Mouse (Mus musculus): ENCODE data around the gene Rnf34.

Rnf34 gene

DNA sequence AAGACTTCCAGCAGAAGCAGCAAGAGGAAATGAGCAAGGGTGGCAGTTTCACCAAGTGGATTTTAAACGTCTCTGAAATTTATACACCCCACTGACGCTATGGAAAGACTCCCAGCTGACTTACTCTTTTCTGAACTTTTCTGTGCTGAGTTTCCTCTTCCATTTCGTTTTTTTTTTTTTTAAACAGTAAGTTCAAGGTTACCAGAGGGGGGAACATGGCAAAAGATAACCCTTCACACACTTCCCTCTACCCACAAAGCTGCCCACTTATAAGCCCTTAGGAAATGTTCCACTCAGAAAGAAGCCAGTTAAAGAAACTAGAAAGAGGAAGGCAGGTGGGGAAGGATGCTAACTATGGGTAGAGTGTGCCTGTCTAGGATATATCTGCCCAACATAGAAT is 51.8 kb downstream of the Rnf34 start:
- DNase-seq = no peak

DNA sequence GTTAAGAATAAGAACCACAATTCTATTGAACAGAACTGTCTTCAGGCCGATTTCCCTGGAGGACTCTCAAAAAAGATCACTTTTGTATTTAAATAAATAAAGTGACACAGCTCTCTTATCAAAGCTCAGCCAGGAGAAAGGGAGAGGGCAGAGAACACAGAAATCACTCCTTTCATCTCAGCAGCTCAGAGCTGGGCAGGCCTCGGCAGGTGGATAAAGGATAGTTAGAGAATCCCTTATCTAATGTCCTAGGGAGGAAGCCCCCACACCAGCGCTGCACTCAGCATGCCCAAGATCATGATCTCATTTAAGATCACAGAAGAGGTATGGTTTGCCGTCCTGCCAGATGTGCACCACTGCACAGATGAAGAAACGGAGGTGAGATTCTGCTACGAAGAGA is 52.4 kb downstream of the Rnf34 start:
- DNase-seq = no peak

DNA sequence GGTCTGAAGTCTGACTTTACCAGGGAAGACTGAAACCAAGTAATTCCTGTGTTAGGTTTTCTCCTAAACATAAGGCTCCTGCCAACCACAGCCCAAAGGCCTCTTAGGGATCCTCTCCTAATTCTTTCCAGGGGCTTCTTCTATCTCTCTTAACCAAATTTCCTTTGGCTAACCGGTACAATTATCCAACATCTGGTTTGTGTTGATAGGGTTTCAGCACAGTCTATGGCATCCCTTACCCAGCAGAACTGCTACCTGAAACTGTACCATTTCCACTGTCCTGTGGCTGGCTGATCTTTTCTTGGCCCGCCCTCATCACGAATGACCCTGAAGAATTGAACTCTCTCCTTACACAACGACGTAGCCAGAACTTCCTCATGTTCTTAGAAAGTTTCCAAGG is 53.3 kb downstream of the Rnf34 start:
- no peak for DNase-seq

DNA sequence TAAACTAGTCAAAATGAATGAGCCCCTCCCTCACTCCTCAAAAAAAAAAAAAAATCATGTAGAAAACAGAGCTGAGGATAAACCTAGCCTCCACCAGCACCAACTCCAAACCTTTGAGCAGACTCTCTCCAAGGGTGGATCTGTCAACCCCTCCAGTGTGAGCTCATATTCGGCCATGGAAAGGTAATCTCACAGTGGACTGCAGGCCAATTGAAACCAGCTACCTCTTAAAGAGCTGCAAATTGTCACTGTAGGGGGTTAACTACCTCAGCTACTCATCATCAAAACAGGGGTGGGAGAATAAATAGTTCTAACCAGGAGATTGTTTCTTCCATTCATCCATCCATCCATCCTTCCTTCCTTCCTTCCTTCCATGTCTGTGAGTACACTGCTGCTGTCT is 57.3 kb downstream of the Rnf34 start:
- no peak for DNase-seq

DNA sequence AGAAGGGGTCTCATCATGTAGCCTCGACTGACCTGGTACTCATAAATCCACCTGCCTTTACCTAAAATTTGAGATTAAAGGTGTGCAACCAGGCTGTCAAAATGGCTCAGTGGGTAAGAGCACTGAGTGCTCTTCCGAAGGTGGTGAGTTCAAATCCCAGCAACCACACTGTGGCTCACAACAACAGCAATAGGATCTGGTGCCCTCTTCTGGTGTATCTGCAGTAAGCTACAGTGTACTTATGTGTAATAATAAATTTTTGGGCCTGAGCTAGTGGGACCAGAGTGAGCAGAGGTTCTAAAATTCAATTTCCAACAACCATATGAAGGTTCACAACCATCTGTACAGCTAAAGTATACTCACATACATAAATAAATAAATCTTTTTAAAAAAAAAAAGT is 58.2 kb downstream of the Rnf34 start:
- DNase-seq = no peak

DNA sequence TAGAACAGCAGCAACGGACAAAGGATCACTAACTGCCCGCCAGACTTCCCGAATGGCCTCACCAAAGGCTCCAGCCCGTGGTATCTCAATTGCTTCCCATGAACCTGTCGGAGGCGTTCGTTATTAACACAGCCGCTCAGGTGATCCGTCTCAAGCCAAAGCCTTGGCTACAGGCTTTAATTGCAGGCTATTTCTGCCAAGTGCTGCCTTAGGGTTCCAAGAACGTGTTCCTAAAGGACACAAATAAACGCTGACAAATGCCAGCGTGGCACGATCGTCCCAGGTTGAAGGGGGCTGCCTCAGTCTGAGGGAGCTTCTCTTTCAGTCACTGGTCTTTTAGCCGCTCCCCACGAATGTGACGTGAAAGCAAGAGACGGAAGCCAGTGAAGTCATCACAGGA is 59.6 kb downstream of the Rnf34 start:
- no peak for DNase-seq

DNA sequence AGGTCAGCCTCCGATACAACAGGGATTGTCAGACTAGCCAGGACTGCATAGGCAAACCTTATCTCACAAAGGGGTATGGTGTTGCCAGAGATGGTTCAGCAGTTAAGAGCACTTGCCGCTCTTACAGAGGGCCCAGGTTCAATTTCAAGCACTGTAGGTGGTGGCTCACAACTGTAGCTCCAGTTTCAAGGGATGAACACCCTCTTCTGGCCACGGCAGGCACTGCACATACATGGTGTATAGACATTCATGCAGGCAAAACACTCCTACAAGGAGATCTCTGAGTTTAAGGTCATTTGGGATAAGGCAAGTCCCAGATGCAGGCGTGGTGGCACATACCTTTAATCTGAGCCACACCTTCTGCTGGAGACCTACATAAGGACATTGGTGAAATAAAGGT is 63.0 kb downstream of the Rnf34 start:
- no peak for DNase-seq

DNA sequence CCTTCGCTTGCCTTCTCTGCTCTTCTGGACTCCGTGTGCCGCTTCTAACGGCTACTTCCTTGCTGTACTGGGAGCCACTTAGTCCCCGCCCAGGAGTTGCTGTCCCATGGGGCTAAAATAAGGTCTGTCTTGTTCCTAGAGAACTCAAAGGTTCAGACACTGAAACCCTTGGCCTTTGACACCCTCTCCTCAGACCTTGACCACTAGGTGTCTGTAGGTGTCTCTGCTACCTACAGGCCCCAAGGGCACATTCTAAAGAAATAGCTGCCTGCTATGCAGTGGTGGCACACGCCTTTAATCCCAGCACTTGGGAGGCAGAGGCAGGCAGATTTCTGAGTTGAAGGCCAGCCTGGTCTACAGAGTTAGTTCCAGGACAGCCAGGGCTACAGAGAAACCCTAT is 66.3 kb downstream of the Rnf34 start:
- no peak for DNase-seq

DNA sequence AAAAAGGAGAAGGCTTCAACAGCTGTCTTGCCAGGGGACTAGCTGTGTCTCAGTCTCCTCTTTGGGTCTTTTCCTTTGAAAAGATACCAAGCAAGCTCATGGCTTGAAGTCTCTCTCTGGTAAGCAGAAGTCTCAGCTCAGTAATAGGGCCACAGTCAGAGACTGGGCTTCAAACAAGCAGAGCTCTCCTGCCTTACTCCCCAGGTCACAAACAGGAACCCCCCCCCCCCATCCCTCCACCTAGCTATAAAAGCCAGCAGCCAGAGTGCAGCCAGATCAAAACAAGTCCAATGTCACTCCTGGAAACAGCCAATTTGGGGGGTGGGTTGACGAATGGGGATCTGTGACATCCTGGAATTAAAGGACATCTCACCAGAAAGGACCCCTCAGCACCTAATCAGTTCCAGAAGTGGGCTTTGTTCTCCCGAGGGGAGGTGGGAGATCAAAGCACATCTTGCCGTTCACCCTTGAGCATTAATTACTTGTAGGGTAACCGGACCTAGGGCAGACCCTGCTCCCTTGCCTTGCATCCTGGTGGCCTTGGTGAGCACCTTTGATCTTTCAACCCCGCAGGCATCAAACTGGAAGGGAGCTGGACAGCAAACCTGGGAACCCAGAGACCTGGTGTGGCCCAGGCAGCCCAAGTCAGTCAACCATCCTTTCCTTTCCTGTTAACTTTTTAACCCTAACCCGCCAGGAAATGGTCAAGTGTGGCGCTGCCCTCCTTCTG is 68.3 kb downstream of the Rnf34 start:
- DNase-seq = no peak

DNA sequence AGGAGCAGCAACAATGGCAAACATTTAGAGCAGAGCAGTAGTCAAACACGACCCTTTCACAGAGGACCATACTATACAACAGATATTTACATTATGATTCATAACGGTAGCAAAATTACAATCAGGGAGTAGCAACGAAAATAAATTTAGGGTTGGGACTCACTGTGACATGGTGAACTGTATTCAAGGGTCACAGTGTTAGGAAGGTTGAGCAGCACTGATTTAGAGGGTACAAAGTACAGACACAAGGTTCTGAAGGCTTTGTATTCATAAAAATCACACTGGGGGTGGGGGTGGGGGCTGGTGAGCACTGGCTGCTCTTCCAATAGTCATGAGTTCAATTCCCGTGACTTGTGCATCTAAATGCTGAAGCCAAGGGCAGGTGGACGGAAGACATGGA is 70.7 kb downstream of the Rnf34 start:
- DNase-seq = no peak

Data from lung, postnatal 10 days (tissue).